Mouse (Mus musculus): Measurements from ENCODE around the gene Slc35d3.

Gene Slc35d3

GRCm38 (mm10) chr10:19850998-19851691 is at the start of gene Slc35d3:
TSS of gene Slc35d3 (minus strand) at chr10:19851459.
- DNase-seq (ENCODE audit: low read depth, low spot score): no peak

DNA sequence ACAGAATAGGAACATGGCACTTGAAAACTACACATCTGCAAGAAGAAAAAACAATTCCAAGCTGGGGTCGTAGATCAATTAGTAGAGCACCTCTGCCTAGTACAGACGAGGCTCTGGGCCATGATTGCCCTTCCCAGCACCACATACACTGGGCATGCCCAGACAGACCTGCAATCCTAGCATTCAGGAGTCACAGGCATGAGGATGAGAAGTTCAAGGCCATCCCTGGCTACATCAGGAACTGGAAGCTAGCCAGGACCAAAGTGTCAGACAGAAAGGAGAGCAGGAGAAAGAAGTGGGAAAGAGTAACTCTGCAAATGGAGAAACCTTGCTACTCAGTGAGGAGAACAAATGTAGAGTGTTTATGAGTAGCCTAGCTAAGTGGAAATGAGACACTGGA is 48.9 kb upstream of the Slc35d3 start:
- DNase-seq (ENCODE audit: low read depth, low spot score): no peak

DNA sequence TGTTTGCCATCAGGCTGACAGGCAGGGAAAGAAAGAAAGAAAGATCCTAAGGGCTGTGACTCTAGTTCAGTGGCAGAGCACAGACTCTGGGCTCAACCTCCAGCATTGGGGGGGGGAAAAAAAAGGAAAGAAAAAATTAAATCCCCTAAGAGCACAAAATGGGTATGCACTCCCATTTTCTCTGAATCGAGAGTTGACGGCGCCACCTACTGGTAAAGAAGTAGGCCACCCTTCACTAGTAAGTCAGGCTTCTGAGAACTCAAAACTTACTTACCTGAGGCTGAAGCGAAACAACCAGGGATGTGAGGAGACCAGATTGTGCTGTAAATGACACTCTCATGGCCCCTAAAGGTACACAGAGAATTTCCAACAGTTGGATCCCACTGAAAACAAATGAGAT is 42.7 kb upstream of the Slc35d3 start:
- DNase-seq (ENCODE audit: low read depth, low spot score): no peak

DNA sequence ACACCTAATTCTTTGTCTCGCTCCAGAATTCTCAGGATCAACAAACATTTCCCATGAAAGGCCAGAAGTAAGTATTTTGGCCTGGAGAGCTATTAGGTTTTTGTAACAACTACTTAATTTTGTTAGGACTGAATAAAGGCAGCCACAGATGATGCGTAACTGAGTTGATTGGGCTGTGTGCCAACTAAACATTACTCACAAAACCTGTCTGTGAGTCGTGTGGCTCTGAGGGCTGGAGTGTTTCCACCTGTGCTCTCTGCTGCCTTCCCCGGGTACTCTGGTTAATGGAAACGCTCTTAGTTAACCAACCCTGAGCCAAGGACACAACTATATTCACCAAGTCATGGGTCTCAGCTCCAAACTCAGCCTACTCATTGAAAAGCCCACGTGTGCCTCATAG is 41.9 kb upstream of the Slc35d3 start:
- DNase-seq (ENCODE audit: low read depth, low spot score): no peak

- DNase-seq (ENCODE audit: low read depth, low spot score): no peak
These were observed 40.4 kb upstream of the Slc35d3 start for GRCm38 (mm10) chr10:19891686-19892085.

GRCm38 (mm10) chr10:19889908-19890307 is 38.6 kb upstream of the Slc35d3 start:
- DNase-seq (ENCODE audit: low read depth, low spot score): no peak

DNA sequence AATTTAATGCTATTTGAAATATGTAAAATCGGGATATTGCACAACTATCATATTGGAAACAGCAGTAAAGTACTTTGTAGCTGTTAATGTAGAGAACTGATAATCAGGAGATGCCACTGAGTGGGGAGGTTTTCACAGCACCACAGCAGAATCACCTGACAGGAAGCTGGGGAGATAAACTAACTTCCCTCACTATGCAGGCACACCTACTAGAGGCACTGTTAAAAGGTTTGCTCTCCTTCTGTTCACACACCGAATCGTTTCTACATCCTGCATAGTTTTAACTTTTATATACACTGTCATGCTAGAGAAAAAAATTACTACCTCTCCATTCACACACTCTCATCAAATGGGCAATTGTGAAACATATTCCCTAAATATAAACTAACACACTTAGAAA is 35.0 kb upstream of the Slc35d3 start:
- DNase-seq (ENCODE audit: low read depth, low spot score): no peak

DNA sequence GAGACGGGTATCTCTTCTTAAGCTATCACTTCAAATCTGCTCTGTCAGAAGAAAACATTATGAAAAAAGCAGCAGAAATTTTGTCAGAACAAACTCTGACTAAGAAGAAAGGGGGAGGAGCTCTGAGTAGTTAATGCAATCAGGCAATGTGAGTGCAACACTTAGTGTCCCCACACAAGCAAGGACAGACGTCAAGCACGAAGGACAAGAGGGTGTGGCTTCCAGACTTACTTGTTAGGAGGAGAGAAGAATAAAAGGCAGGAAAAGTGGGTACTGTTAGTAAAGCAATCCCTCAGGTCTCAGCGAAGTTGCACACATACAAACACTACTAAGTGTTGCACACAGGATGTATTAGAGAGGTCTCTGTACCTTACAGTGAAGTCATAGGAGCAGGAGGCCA is 33.1 kb upstream of the Slc35d3 start:
- no peak for DNase-seq (ENCODE audit: low read depth, low spot score)

GRCm38 (mm10) chr10:19880437-19880836 is 29.2 kb upstream of the Slc35d3 start:
- DNase-seq (ENCODE audit: low read depth, low spot score): no peak

DNA sequence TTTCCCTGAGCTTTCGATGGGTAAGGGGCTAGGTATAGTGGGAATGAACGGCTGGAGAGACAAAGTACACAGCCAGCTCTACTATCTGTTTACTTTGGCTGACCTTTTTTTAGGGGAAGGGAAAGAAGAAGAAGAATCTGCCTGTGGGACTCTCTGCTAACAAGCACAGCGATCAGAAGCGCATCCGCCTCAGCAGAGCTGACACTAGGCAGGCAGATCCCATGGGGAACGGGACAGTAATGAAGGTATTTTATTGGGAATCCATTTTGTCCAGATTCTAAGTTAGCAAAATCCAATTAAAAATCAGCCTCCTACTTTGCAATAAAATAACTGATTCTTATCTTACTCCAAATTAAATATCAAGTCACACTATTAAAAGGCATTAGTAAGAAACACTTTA is 27.9 kb upstream of the Slc35d3 start:
- no peak for DNase-seq (ENCODE audit: low read depth, low spot score)

GRCm38 (mm10) chr10:19877679-19878078 is 26.4 kb upstream of the Slc35d3 start:
- DNase-seq (ENCODE audit: low read depth, low spot score): no peak

GRCm38 (mm10) chr10:19877257-19877656 is 26.0 kb upstream of the Slc35d3 start:
- DNase-seq (ENCODE audit: low read depth, low spot score): no peak

DNA sequence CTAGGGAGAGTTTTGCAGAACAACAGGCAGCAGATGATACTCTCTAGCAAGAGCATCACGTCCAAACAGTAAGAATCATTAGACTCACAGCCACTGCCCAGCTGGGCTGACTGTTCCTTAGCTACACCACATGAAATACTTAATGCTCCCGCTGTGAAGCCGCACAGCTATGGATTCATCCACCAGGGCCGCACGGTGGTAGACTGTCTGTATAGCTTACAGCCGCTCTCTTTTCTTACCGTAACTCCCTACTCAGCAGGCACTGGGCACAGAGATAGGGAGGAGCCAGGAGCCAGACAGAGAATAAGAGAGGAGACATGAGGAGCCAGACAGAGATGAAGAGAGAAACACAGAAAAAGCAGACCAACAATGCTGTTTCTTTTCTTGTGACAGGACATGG is 25.4 kb upstream of the Slc35d3 start:
- no peak for DNase-seq (ENCODE audit: low read depth, low spot score)

GRCm38 (mm10) chr10:19875346-19875745 is 24.1 kb upstream of the Slc35d3 start:
- DNase-seq (ENCODE audit: low read depth, low spot score): no peak

DNA sequence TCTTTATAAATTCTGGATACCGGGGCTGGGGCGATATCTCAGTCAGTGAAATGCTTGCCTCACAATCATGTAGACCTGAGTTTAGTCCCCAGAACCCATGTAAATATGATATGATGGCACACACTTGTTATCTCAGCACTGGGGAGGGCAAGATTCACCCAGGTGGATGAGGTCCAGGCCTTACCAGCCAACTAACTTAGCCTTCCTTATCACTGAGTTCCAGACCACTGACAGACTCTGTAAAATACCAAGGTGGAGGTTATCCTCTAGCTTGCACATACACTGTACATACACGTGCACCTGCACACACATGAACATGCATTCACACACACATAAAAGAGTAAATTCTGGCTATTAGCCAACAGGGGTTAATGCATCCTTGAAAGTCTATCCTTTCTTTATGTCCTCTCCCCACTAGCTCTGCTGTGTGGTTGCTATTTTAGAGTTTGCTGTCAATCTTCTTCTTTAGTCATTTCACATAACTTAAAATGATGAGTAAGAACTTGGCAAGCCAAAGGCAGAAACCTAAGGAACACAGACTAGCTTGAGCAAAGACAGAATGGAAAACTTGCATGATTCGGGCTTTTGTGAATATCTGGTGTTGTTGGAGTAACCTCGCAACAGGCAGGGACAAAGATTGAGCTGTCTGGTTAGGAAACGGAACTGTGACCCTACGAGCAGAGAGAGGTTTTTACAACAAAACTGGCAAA is 4.5 kb upstream of the Slc35d3 start:
- DNase-seq (ENCODE audit: low read depth, low spot score): no peak

GRCm38 (mm10) chr10:19853609-19854008 is 2.4 kb upstream of the Slc35d3 start:
- DNase-seq (ENCODE audit: low read depth, low spot score): no peak

DNA sequence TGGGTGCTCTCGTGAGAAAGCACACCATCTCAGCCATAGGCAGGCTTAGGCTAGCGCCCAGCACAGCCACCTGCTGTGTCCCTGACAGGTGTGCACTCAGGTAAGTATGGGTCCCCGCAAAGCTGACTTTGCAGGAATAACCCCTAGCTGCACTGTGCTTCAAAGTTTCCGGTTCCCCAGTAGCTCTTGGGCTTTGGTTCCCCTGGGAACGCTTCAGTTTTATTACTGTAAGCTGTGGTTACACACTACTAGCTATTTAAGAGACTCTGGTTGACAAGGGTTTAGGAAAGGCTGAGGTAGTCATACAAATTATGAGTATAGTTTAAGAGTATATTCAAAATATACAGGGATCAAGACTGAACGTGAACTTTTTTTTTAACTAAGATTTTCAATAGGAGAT is 1.5 kb upstream of the Slc35d3 start:
- DNase-seq (ENCODE audit: low read depth, low spot score): no peak

GRCm38 (mm10) chr10:19850544-19850997 is 688 bp downstream of the Slc35d3 start:
- DNase-seq (ENCODE audit: low read depth, low spot score): no peak

GRCm38 (mm10) chr10:19849771-19850365 is 1.4 kb downstream of the Slc35d3 start:
- no peak for DNase-seq (ENCODE audit: low read depth, low spot score)

GRCm38 (mm10) chr10:19848928-19849770 is 2.1 kb downstream of the Slc35d3 start:
- DNase-seq (ENCODE audit: low read depth, low spot score): no peak

GRCm38 (mm10) chr10:19839836-19840235 is 11.4 kb downstream of the Slc35d3 start:
- DNase-seq (ENCODE audit: low read depth, low spot score): no peak

Data from c-Kit-negative CD71-positive TER-119-positive erythroid progenitor cells, embryonic 14.5 days (primary cell).